Mouse (Mus musculus) embryonic facial prominence, embryonic 12.5 days (tissue): Measurements from ENCODE around the gene Kdm4a. TPM values are rescaled to one million over a fixed set of nuclear protein-coding genes. Genes with fewer than 3 reads are reported as not detected.

ENCODE experiments used
- ATAC-seq: fragments of 200-750 bp; cut with Nextera tagmentation; 2 replicates; pipeline ENCODE4 v1.8.0; 2017; ENCODE audit not compliant: insufficient number of reproducible peaks, insufficient read depth, low FRiP score, low TSS enrichment
- H3K27ac ChIP-seq: fragments of 300-500 bp; sonication (generic); 2 replicates; pipeline ENCODE4 v1.5.1; 2016; ENCODE audit warnings: mild to moderate bottlenecking
- H3K27me3 ChIP-seq: fragments of 300-500 bp; sonication (generic); 2 replicates; pipeline ENCODE4 v1.6.1; 2016; ENCODE audit warnings: mild to moderate bottlenecking, moderate library complexity
- H3K36me3 ChIP-seq: fragments of 300-500 bp; sonication (generic); 2 replicates; pipeline ENCODE4 v1.6.1; 2016; ENCODE audit warnings: mild to moderate bottlenecking
- H3K4me1 ChIP-seq: fragments of 300-500 bp; sonication (generic); 2 replicates; pipeline ENCODE4 v1.6.1; 2016
- H3K4me2 ChIP-seq: fragments of 300-500 bp; sonication (generic); replicated peaks from 2 replicates; pipeline ENCODE4 v1.6.1; 2016; ENCODE audit warnings: mild to moderate bottlenecking, moderate library complexity
- H3K4me3 ChIP-seq: fragments of 300-500 bp; sonication (generic); 2 replicates; pipeline ENCODE4 v1.5.1; 2016; ENCODE audit warnings: mild to moderate bottlenecking
- H3K9ac ChIP-seq: fragments of 300-500 bp; sonication (generic); 2 replicates; pipeline ENCODE4 v1.6.1; 2016; ENCODE audit warnings: mild to moderate bottlenecking, moderate library complexity
- H3K9me3 ChIP-seq: fragments of 300-500 bp; sonication (generic); 2 replicates; pipeline ENCODE4 v1.6.1; 2016; ENCODE audit warnings: mild to moderate bottlenecking, moderate library complexity
- WGBS: fragments of 180-500 bp; shearing (Covaris S2); methylation state at CpG from one replicate; pipeline ENCODE4 v1.1.7; 2016; 5-methylcytosine and 5-hydroxymethylcytosine counted together
- polyA plus RNA-seq: library from polyadenylated mRNA; unstranded; fragments of >200 nt; fragmentation: Nextera tagmentation; extraction: Ambion mirVana; gene quantifications from 2 replicates; pipeline ENCODE4 v1.2.1, GENCODE M21; 2016

The Kdm4a gene
- polyA plus RNA-seq, 1 experiment from 2014 or later: 58.3 TPM

GRCm38 (mm10) chr4:118108779-118109178 is 71.1 kb downstream of the Kdm4a start:
- Histone ChIP-seq H3K36me3 (0 out of 2 replicates have a peak, but pooled peaks cover 4% of the 10 kb centered on the region), H3K9me3 (no peaks in the 10 kb centered on the region), H3K27me3 (no peaks in the 10 kb centered on the region), H3K27ac (0 out of 2 replicates have a peak overlapping the region, but pooled peaks have one; percentile 36), H3K4me2 (no peak overlapping the region), H3K9ac (no peak overlapping the region), H3K4me3 (no peak overlapping the region), H3K4me1 (peaks cover 5% of the 10 kb centered on the region; the same call in 1 of the 2 replicates)
- WGBS: 70% methylated on average over 7 of the region's 7 CpGs
- ATAC-seq: no peak

- Histone ChIP-seq H3K27me3 (no peaks in the 10 kb centered on the region), H3K4me1 (peaks cover 5% of the 10 kb centered on the region; the same call in 1 of the 2 replicates), H3K27ac (no peak overlapping the region), H3K36me3 (peaks cover 4% of the 10 kb centered on the region; the same call in 1 of the 2 replicates), H3K4me2 (no peak overlapping the region), H3K9ac (no peak overlapping the region), H3K9me3 (no peaks in the 10 kb centered on the region), H3K4me3 (no peak overlapping the region)
- 95% methylated on average over 3 of the region's 3 CpGs for WGBS
- no peak for ATAC-seq
Observed at GRCm38 (mm10) chr4:118105256-118106053, 74.4 kb downstream of the Kdm4a start.

- H3K4me2 ChIP-seq: no peak overlapping the region
- H3K4me3 ChIP-seq: no peak overlapping the region
- ATAC-seq: no peak
- no peaks in the 10 kb centered on the region for H3K27me3 ChIP-seq
- no peak overlapping the region for H3K27ac ChIP-seq
- 81% methylated on average over 8 of the region's 8 CpGs for WGBS
- H3K36me3 ChIP-seq: peaks cover 4% of the 10 kb centered on the region; the same call in 1 of the 2 replicates
- H3K9ac ChIP-seq: no peak overlapping the region
- H3K9me3 ChIP-seq: no peaks in the 10 kb centered on the region
- H3K4me1 ChIP-seq: no peaks in the 10 kb centered on the region
Observed at GRCm38 (mm10) chr4:118103280-118103830, 76.5 kb downstream of the Kdm4a start.

GRCm38 (mm10) chr4:118101497-118101896 is 78.3 kb downstream of the Kdm4a start:
- Histone ChIP-seq H3K9me3 (no peaks in the 10 kb centered on the region), H3K36me3 (no peaks in the 10 kb centered on the region; the same call in 1 of the 2 replicates), H3K4me1 (no peaks in the 10 kb centered on the region), H3K9ac (no peak overlapping the region), H3K27me3 (no peaks in the 10 kb centered on the region), H3K4me2 (no peak overlapping the region), H3K27ac (no peak overlapping the region), H3K4me3 (no peak overlapping the region)
- 87% methylated on average over 6 of the region's 6 CpGs for WGBS
- ATAC-seq: no peak

- H3K4me3 ChIP-seq: no peak overlapping the region
- no peaks in the 10 kb centered on the region for H3K4me1 ChIP-seq
- H3K9ac ChIP-seq: no peak overlapping the region
- H3K36me3 ChIP-seq: no peaks in the 10 kb centered on the region; the same call in 1 of the 2 replicates
- no peak overlapping the region for H3K27ac ChIP-seq
- H3K4me2 ChIP-seq: no peak overlapping the region
- 93% methylated on average over 8 of the region's 8 CpGs for whole genome bisulfite sequencing
- ATAC-seq: no peak
- no peaks in the 10 kb centered on the region for H3K27me3 ChIP-seq
- H3K9me3 ChIP-seq: no peaks in the 10 kb centered on the region
Observed at GRCm38 (mm10) chr4:118099637-118100364, 80.0 kb downstream of the Kdm4a start.

- no peak overlapping the region for H3K4me3 ChIP-seq
- H3K4me1 ChIP-seq: no peaks in the 10 kb centered on the region
- no peak overlapping the region for H3K4me2 ChIP-seq
Observed at GRCm38 (mm10) chr4:118098571-118098970, 81.3 kb downstream of the Kdm4a start.

GRCm38 (mm10) chr4:118096069-118096468 is 83.8 kb downstream of the Kdm4a start:
- Histone ChIP-seq H3K4me3 (no peak overlapping the region), H3K9ac (no peak overlapping the region), H3K4me1 (no peaks in the 10 kb centered on the region), H3K36me3 (no peaks in the 10 kb centered on the region), H3K27ac (no peak overlapping the region), H3K4me2 (no peak overlapping the region), H3K9me3 (no peaks in the 10 kb centered on the region), H3K27me3 (no peaks in the 10 kb centered on the region)
- 76% methylated on average over 6 of the region's 6 CpGs for WGBS
- no peak for ATAC-seq

More at GRCm38 (mm10) chr4:118098571-118098970, 81.3 kb downstream of the Kdm4a start:
- Histone ChIP-seq H3K9ac (no peak overlapping the region), H3K9me3 (no peaks in the 10 kb centered on the region), H3K27me3 (no peaks in the 10 kb centered on the region), H3K36me3 (no peaks in the 10 kb centered on the region; the same call in 1 of the 2 replicates), H3K27ac (no peak overlapping the region)
- 92% methylated on average over 6 of the region's 6 CpGs for WGBS
- no peak for ATAC-seq

- H3K4me2 ChIP-seq: no peak overlapping the region
- ATAC-seq: no peak
- H3K4me3 ChIP-seq: no peak overlapping the region
- no peak overlapping the region for H3K27ac ChIP-seq
- no peaks in the 10 kb centered on the region for H3K4me1 ChIP-seq
- no peaks in the 10 kb centered on the region for H3K36me3 ChIP-seq
- no peaks in the 10 kb centered on the region for H3K9me3 ChIP-seq
- no peaks in the 10 kb centered on the region for H3K27me3 ChIP-seq
- WGBS: 93% methylated on average over 11 of the region's 11 CpGs
- no peak overlapping the region for H3K9ac ChIP-seq
Observed at GRCm38 (mm10) chr4:118092784-118093457, 86.9 kb downstream of the Kdm4a start.

GRCm38 (mm10) chr4:118090449-118090848 is 89.4 kb downstream of the Kdm4a start:
- Histone ChIP-seq H3K4me3 (no peak overlapping the region), H3K36me3 (no peaks in the 10 kb centered on the region), H3K9ac (no peak overlapping the region), H3K9me3 (no peaks in the 10 kb centered on the region), H3K27me3 (no peaks in the 10 kb centered on the region), H3K4me2 (no peak overlapping the region), H3K4me1 (no peaks in the 10 kb centered on the region), H3K27ac (no peak overlapping the region)
- WGBS: 90% methylated on average over 11 of the region's 11 CpGs
- no peak for ATAC-seq

GRCm38 (mm10) chr4:118089939-118090338 is 89.9 kb downstream of the Kdm4a start:
- H3K4me1 ChIP-seq: no peaks in the 10 kb centered on the region
- H3K9ac ChIP-seq: no peak overlapping the region
- H3K27me3 ChIP-seq: no peaks in the 10 kb centered on the region
- no peak for ATAC-seq
- H3K36me3 ChIP-seq: no peaks in the 10 kb centered on the region
- H3K9me3 ChIP-seq: no peaks in the 10 kb centered on the region
- no peak overlapping the region for H3K4me2 ChIP-seq
- H3K27ac ChIP-seq: no peak overlapping the region
- WGBS: 53% methylated on average over 9 of the region's 9 CpGs
- H3K4me3 ChIP-seq: no peak overlapping the region

- no peaks in the 10 kb centered on the region for H3K36me3 ChIP-seq
- H3K9me3 ChIP-seq: no peaks in the 10 kb centered on the region
- no peak overlapping the region for H3K9ac ChIP-seq
- H3K4me2 ChIP-seq: no peak overlapping the region
- no peaks in the 10 kb centered on the region for H3K4me1 ChIP-seq
- no peak overlapping the region for H3K4me3 ChIP-seq
- 82% methylated on average over 2 of the region's 2 CpGs for WGBS
- ATAC-seq: no peak
- H3K27me3 ChIP-seq: no peaks in the 10 kb centered on the region
- H3K27ac ChIP-seq: no peak overlapping the region
Observed at GRCm38 (mm10) chr4:118088771-118089170, 91.1 kb downstream of the Kdm4a start.
